Mouse (Mus musculus): Measurements from ENCODE around the gene Rcc1l. TPM values are rescaled to one million over a fixed set of nuclear protein-coding genes. Genes with fewer than 3 reads are reported as not detected.

Rcc1l gene
- polyA plus RNA-seq, 1 experiment from 2014 or later: 34.9 TPM

DNA sequence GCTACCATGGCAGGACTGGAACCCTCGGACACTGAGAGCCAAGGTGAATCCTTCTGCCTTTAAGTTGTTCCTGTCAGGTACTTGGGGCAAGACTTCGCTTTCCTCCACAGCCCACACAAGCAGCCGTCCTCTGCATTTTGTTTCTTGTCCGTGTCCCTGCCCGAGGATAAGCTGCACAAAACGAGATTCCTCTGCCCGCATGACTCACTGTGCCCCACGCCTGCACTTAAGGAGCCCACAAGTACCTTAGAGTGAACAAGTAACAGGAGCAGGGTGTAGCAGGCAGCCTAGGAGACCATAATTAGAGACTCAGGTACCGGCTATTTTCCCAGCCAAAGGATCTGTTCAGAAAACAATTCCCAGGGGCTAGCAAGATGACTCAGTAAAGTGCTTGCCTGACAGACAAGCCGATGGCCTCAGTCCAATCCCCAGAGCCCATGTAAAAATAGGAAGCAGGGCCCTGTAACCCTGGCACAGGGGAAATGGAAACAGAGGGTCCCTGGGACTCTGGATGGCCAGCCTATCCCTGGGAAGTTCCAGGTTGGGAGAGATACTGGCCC lies 29.3 kb downstream of the Rcc1l start:
- Histone ChIP-seq H3K36me3 (ENCODE audit: insufficient read depth, low read length) (peaks cover 48% of the 10 kb centered on the region), H3K9me3 (ENCODE audit: low read length) (peaks cover 4% of the 10 kb centered on the region; the same call in 1 of the 2 replicates)

DNA sequence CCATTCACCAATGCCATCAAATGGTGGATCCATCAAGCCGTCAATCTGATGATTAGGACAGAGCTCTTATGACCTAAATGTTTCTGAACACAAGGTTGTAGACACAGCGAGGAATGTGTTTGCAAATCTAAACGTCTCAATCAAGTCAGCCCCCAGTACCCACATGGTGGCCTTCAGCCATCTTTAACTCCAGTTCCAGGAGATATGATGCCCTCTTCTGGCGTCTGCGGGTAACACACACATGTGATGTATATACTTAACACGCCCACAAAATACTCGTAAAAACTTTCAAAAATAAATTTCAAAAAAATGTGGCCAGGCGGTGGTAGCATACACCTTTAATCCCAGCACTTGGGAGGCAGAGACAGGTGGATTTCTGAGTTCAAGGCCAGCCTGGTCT lies 31.6 kb downstream of the Rcc1l start:
- H3K9ac ChIP-seq (replicated peaks; ENCODE audit: low read length): no peak overlapping the region
- H3K4me2 ChIP-seq (replicated peaks; ENCODE audit: low read depth, low read length): no peak overlapping the region
- WGBS: 91% methylated on average over 8 of the region's 8 CpGs
- H3K4me1 ChIP-seq (ENCODE audit: insufficient read depth, low read length): peaks cover 4% of the 10 kb centered on the region; the same call in 1 of the 2 replicates
- H3K9me3 ChIP-seq (ENCODE audit: low read length): peaks cover 4% of the 10 kb centered on the region; the same call in 1 of the 2 replicates
- ATAC-seq (ENCODE audit: low FRiP score, low TSS enrichment): no peak
- no peak overlapping the region for H3K4me3 ChIP-seq (ENCODE audit: low read length)
- no peaks in the 10 kb centered on the region for H3K27me3 ChIP-seq (ENCODE audit: insufficient read depth, low read length)
- H3K36me3 ChIP-seq (ENCODE audit: insufficient read depth, low read length): peaks cover 28% of the 10 kb centered on the region
- H3K27ac ChIP-seq (ENCODE audit: low read length): no peak overlapping the region

More for the DNA sequence above, 29.3 kb downstream of the Rcc1l start:
- Histone ChIP-seq H3K4me1 (ENCODE audit: insufficient read depth, low read length) (peaks cover 4% of the 10 kb centered on the region; the same call in 1 of the 2 replicates), H3K27me3 (ENCODE audit: insufficient read depth, low read length) (no peaks in the 10 kb centered on the region), H3K4me2 (replicated peaks; ENCODE audit: low read depth, low read length) (no peak overlapping the region), H3K9ac (replicated peaks; ENCODE audit: low read length) (no peak overlapping the region), H3K27ac (ENCODE audit: low read length) (no peak overlapping the region), H3K4me3 (ENCODE audit: low read length) (no peak overlapping the region)
- no peak for ATAC-seq (ENCODE audit: low FRiP score, low TSS enrichment)
- WGBS: 84% methylated on average over 10 of the region's 10 CpGs

DNA sequence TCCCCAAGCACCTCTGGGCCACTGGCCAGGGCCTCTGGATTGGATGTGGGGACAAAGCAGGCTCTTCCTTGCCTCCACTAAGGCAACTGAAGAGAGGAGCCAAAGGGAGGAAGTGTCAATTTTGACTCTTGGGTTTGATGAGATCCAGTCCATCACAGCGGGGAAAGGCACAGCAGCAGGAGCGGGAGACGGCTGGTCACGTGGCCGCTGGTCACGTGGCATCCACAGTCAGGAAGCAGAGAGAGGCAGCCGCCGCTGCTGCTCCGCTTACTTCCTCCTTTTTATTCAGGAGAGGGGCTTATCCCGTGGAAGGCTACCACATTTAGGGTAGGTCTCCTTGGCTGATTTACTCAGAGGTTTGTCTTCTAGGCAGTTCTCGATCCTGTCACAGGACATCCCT lies 34.2 kb downstream of the Rcc1l start:
- Histone ChIP-seq H3K9me3 (ENCODE audit: low read length) (peaks cover 4% of the 10 kb centered on the region; the same call in 1 of the 2 replicates), H3K27ac (ENCODE audit: low read length) (no peak overlapping the region), H3K4me3 (ENCODE audit: low read length) (no peak overlapping the region), H3K36me3 (ENCODE audit: insufficient read depth, low read length) (peaks cover 18% of the 10 kb centered on the region), H3K27me3 (ENCODE audit: insufficient read depth, low read length) (no peaks in the 10 kb centered on the region), H3K9ac (replicated peaks; ENCODE audit: low read length) (no peak overlapping the region), H3K4me1 (ENCODE audit: insufficient read depth, low read length) (no peaks in the 10 kb centered on the region), H3K4me2 (replicated peaks; ENCODE audit: low read depth, low read length) (no peak overlapping the region)
- ATAC-seq (ENCODE audit: low FRiP score, low TSS enrichment): no peak
- WGBS: 79% methylated on average over 11 of the region's 11 CpGs

DNA sequence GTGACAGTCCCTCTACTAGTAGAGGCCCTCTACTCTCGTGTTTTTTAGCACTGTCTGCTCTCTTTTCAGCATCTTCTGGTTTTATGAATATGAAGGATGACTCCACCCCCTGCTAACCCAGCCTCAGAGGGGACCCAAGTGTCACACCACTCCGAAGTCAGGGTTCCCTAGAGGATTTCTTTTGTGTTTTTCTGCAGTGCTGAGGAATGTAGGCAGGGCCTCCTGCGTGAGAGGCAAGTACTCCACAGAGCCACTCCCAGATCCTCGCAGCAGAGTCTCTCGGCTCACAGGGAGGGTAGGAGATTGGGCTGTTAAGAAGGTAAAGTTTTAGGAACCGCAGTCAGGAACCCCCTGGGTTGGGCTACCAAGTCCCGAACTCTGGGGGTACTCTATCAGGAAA lies 35.3 kb downstream of the Rcc1l start:
- WGBS: 71% methylated on average over 7 of the region's 7 CpGs
- Histone ChIP-seq H3K9ac (replicated peaks; ENCODE audit: low read length) (no peak overlapping the region), H3K4me2 (replicated peaks; ENCODE audit: low read depth, low read length) (no peak overlapping the region), H3K4me1 (ENCODE audit: insufficient read depth, low read length) (no peaks in the 10 kb centered on the region), H3K27me3 (ENCODE audit: insufficient read depth, low read length) (no peaks in the 10 kb centered on the region), H3K36me3 (ENCODE audit: insufficient read depth, low read length) (peaks cover 23% of the 10 kb centered on the region), H3K9me3 (ENCODE audit: low read length) (peaks cover 4% of the 10 kb centered on the region; the same call in 1 of the 2 replicates), H3K27ac (ENCODE audit: low read length) (no peak overlapping the region), H3K4me3 (ENCODE audit: low read length) (no peak overlapping the region)
- no peak for ATAC-seq (ENCODE audit: low FRiP score, low TSS enrichment)

DNA sequence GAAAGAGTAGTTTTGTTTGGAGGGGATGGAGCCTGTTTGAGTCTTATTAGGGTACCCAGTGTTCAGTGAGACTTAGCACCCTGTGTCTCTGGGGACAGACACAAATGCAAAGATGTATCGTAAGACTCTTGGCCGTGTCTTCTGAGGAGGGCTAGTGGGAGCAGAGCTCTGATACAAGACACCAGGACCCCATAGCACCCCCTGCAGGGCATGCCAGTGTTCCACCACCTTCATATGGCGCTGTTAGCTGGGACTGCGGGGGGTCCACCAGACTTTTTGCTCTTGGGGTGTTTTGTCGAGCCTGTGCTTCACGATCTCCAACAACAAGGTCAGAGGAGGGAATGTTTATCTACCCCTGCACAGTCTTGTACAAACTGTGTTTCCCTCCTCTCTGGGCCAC lies 37.1 kb downstream of the Rcc1l start:
- H3K27me3 ChIP-seq (ENCODE audit: insufficient read depth, low read length): no peaks in the 10 kb centered on the region
- H3K4me1 ChIP-seq (ENCODE audit: insufficient read depth, low read length): no peaks in the 10 kb centered on the region
- H3K36me3 ChIP-seq (ENCODE audit: insufficient read depth, low read length): peaks cover 30% of the 10 kb centered on the region
- no peaks in the 10 kb centered on the region for H3K9me3 ChIP-seq (ENCODE audit: low read length)
- ATAC-seq (ENCODE audit: low FRiP score, low TSS enrichment): no peak
- H3K27ac ChIP-seq (ENCODE audit: low read length): no peak overlapping the region
- no peak overlapping the region for H3K4me2 ChIP-seq (replicated peaks; ENCODE audit: low read depth, low read length)
- H3K9ac ChIP-seq (replicated peaks; ENCODE audit: low read length): no peak overlapping the region
- H3K4me3 ChIP-seq (ENCODE audit: low read length): no peak overlapping the region
- WGBS: 74% methylated on average over 6 of the region's 6 CpGs

DNA sequence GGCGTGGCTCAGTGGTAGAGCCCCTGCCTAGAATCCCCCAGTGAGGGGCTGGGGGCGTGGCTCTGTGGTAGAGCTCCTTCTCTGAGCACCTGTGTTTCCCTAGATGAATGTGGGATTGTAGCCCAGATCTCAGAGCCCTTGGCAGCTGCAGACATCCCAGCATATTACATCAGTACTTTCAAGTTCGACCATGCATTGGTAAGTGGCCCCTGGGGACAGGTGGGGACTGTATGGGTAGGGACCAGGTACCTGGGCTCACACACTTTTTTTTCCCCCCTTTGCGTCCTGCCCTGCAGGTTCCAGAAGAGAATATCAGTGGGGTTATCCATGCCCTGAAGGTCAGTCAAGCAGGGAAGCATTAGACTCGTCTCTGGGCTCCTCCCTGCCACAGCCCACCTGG lies 38.6 kb downstream of the Rcc1l start:
- no peak overlapping the region for H3K4me2 ChIP-seq (replicated peaks; ENCODE audit: low read depth, low read length)
- ATAC-seq (ENCODE audit: low FRiP score, low TSS enrichment): no peak
- H3K27ac ChIP-seq (ENCODE audit: low read length): no peak overlapping the region
- H3K4me1 ChIP-seq (ENCODE audit: insufficient read depth, low read length): no peaks in the 10 kb centered on the region
- H3K27me3 ChIP-seq (ENCODE audit: insufficient read depth, low read length): no peaks in the 10 kb centered on the region
- H3K36me3 ChIP-seq (ENCODE audit: insufficient read depth, low read length): peaks cover 34% of the 10 kb centered on the region
- no peak overlapping the region for H3K9ac ChIP-seq (replicated peaks; ENCODE audit: low read length)
- H3K4me3 ChIP-seq (ENCODE audit: low read length): no peak overlapping the region
- WGBS: 71% methylated on average over 5 of the region's 5 CpGs
- no peaks in the 10 kb centered on the region for H3K9me3 ChIP-seq (ENCODE audit: low read length)

DNA sequence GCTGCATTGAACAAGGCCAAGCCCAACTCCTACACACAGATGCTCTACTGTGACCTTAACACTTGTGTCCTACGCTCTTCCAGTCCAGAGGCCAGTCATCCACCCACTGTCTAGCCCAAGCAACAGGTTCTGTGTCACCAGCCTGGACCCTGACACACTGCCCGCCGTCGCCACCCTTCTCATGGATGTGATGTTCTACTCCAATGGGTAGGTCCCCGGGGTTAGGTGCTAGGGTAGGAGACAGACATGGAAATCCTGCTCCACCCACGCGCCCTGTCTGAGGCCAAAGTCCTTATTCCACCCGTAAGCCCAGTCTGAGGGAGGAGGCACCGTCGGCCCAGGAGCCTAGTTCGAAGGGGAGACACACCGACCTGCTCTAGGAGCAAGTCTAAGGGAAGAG lies 40.6 kb downstream of the Rcc1l start:
- Histone ChIP-seq H3K9ac (replicated peaks; ENCODE audit: low read length) (no peak overlapping the region), H3K4me2 (replicated peaks; ENCODE audit: low read depth, low read length) (no peak overlapping the region), H3K4me3 (ENCODE audit: low read length) (no peak overlapping the region), H3K27me3 (ENCODE audit: insufficient read depth, low read length) (no peaks in the 10 kb centered on the region), H3K36me3 (ENCODE audit: insufficient read depth, low read length) (peaks cover 28% of the 10 kb centered on the region), H3K9me3 (ENCODE audit: low read length) (no peaks in the 10 kb centered on the region), H3K4me1 (ENCODE audit: insufficient read depth, low read length) (no peaks in the 10 kb centered on the region), H3K27ac (ENCODE audit: low read length) (no peak overlapping the region)
- 88% methylated on average over 12 of the region's 12 CpGs for WGBS
- ATAC-seq (ENCODE audit: low FRiP score, low TSS enrichment): no peak

DNA sequence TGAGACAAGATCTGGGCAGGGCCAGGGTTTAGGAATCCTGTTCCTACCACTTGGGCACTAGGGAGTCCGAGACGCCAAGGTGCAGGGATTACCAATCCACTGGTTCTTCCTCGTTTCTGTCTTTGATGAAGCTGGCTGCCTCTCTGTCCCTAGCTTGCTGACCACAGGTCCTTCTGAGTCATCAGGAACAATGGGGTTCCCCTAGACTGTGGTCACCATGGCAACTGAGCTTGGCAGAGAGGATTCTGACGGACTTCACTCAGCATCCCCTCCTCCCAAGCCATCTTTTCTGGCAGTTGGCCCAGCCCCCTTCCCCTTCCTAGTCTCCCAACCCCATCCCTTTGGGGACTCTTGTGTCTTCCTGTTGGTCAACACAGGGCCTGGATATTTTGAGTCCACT lies 45.0 kb downstream of the Rcc1l start:
- H3K27me3 ChIP-seq (ENCODE audit: insufficient read depth, low read length): no peaks in the 10 kb centered on the region
- no peak for ATAC-seq (ENCODE audit: low FRiP score, low TSS enrichment)
- 54% methylated on average over 4 of the region's 4 CpGs for WGBS

DNA sequence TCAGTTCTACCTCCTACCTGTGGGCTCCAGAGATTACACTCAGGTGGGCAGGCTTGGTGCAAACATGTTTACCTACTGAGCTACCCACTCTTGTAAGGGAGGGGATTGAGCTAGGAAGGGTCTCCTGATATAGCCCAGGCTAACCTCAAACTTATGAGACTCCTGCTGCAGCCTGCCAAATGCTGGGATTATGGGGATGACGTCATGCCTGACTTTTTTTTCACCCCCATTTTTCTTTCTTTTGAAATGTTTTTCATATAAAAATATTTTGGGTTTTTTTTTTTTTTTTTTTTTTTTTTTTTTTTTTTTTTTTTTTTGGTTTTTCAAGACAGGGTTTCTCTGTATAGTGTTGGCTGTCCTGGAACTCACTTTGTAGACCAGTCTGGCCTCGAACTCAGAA lies 50.3 kb downstream of the Rcc1l start:
- Histone ChIP-seq H3K9me3 (ENCODE audit: low read length) (no peaks in the 10 kb centered on the region; the same call in 1 of the 2 replicates), H3K27me3 (ENCODE audit: insufficient read depth, low read length) (no peaks in the 10 kb centered on the region), H3K4me2 (replicated peaks; ENCODE audit: low read depth, low read length) (no peak overlapping the region), H3K9ac (replicated peaks; ENCODE audit: low read length) (no peak overlapping the region), H3K4me1 (ENCODE audit: insufficient read depth, low read length) (no peaks in the 10 kb centered on the region), H3K36me3 (ENCODE audit: insufficient read depth, low read length) (peaks cover 15% of the 10 kb centered on the region), H3K27ac (ENCODE audit: low read length) (no peak overlapping the region), H3K4me3 (ENCODE audit: low read length) (no peak overlapping the region)
- 84% methylated on average over 2 of the region's 2 CpGs for WGBS
- no peak for ATAC-seq (ENCODE audit: low FRiP score, low TSS enrichment)

More for the DNA sequence above, 45.0 kb downstream of the Rcc1l start:
- no peak overlapping the region for H3K9ac ChIP-seq (replicated peaks; ENCODE audit: low read length)
- H3K4me1 ChIP-seq (ENCODE audit: insufficient read depth, low read length): no peaks in the 10 kb centered on the region
- no peaks in the 10 kb centered on the region; the same call in 1 of the 2 replicates for H3K9me3 ChIP-seq (ENCODE audit: low read length)
- no peak overlapping the region for H3K4me3 ChIP-seq (ENCODE audit: low read length)
- no peak overlapping the region for H3K27ac ChIP-seq (ENCODE audit: low read length)
- no peak overlapping the region for H3K4me2 ChIP-seq (replicated peaks; ENCODE audit: low read depth, low read length)
- peaks cover 30% of the 10 kb centered on the region for H3K36me3 ChIP-seq (ENCODE audit: insufficient read depth, low read length)

DNA sequence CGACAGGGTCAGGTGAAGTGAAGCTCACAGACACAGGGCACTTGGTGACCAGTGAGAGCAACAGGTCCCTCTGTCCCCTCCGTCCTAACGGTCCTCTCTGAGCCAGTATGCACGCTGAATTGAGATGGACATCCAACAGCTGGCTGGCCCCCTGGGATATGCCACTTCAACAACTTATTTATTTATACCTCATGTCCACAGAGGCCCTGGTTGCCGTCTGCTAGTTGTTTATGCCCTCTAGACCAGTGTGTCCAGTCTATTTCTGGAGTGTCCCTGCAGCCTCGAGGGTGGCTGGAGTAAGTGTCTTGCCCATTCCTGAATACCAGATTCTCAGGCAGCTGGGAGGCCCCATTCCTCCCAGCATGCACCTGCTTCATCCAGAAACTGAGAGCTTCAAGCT lies 52.7 kb downstream of the Rcc1l start:
- H3K9me3 ChIP-seq (ENCODE audit: low read length): no peaks in the 10 kb centered on the region; the same call in 1 of the 2 replicates
- ATAC-seq (ENCODE audit: low FRiP score, low TSS enrichment): no peak
- H3K4me1 ChIP-seq (ENCODE audit: insufficient read depth, low read length): peaks cover 5% of the 10 kb centered on the region; the same call in 1 of the 2 replicates
- no peak overlapping the region for H3K4me2 ChIP-seq (replicated peaks; ENCODE audit: low read depth, low read length)
- no peak overlapping the region for H3K4me3 ChIP-seq (ENCODE audit: low read length)
- 76% methylated on average over 6 of the region's 6 CpGs for WGBS
- no peak overlapping the region for H3K27ac ChIP-seq (ENCODE audit: low read length)
- H3K9ac ChIP-seq (replicated peaks; ENCODE audit: low read length): no peak overlapping the region
- H3K36me3 ChIP-seq (ENCODE audit: insufficient read depth, low read length): peaks cover 15% of the 10 kb centered on the region
- no peaks in the 10 kb centered on the region for H3K27me3 ChIP-seq (ENCODE audit: insufficient read depth, low read length)

All from kidney, embryonic 16.5 days (tissue).